Mouse (Mus musculus) kidney, embryonic 14.5 days (tissue): ENCODE results near the gene Hand2. TPM values are rescaled to one million over a fixed set of nuclear protein-coding genes. Genes with fewer than 3 reads are reported as not detected.

Experiments
- ATAC-seq: fragments of 200-750 bp; cut with Nextera tagmentation; 2 replicates; pipeline ENCODE4 v1.8.0; 2017; ENCODE audit warnings: moderate number of reproducible peaks, mild to moderate bottlenecking, moderate TSS enrichment, moderate library complexity; ENCODE audit not compliant: low FRiP score, low TSS enrichment
- H3K27ac ChIP-seq: fragments of 300-500 bp; sonication (generic); 2 replicates; pipeline ENCODE4 v1.5.1; 2014; ENCODE audit warnings: low read depth, mild to moderate bottlenecking, low read length, moderate library complexity, mixed read lengths
- H3K27me3 ChIP-seq: fragments of 300-500 bp; sonication (generic); 2 replicates; pipeline ENCODE4 v1.6.1; 2014; ENCODE audit warnings: mild to moderate bottlenecking, low read length; ENCODE audit not compliant: control insufficient read depth, insufficient read depth
- H3K36me3 ChIP-seq: fragments of 300-500 bp; sonication (generic); 2 replicates; pipeline ENCODE4 v1.6.1; 2014; ENCODE audit warnings: low read length, mixed read lengths; ENCODE audit not compliant: control insufficient read depth, insufficient read depth
- H3K4me1 ChIP-seq: fragments of 300-500 bp; sonication (generic); 2 replicates; pipeline ENCODE4 v1.6.1; 2014; ENCODE audit warnings: low read length, mixed read lengths; ENCODE audit not compliant: control insufficient read depth, insufficient read depth
- H3K4me2 ChIP-seq: fragments of 300-500 bp; sonication (generic); replicated peaks from 2 replicates; pipeline ENCODE4 v1.6.1; 2014; ENCODE audit warnings: low read depth, mild to moderate bottlenecking, low read length
- H3K4me3 ChIP-seq: fragments of 300-500 bp; sonication (generic); 2 replicates; pipeline ENCODE4 v1.5.1; 2014; ENCODE audit warnings: mild to moderate bottlenecking, low read length
- H3K9ac ChIP-seq: fragments of 300-500 bp; sonication (generic); 2 replicates; pipeline ENCODE4 v1.6.1; 2014; ENCODE audit warnings: low read depth, mild to moderate bottlenecking, low read length, moderate library complexity
- H3K9me3 ChIP-seq: fragments of 300-500 bp; sonication (generic); 2 replicates; pipeline ENCODE4 v1.6.1; 2016; ENCODE audit warnings: low read length; ENCODE audit not compliant: control insufficient read depth
- WGBS: fragments of 180-500 bp; shearing (Covaris S2); extraction: QIAGEN DNeasy Blood & Tissue Kit; methylation state at CpG from one replicate; pipeline ENCODE4 v1.1.7; 2014; 5-methylcytosine and 5-hydroxymethylcytosine counted together
- polyA plus RNA-seq: library from polyadenylated mRNA; unstranded; fragments of >200 nt; fragmentation: Nextera tagmentation; extraction: Ambion mirVana; gene quantifications from 2 replicates; pipeline ENCODE4 v1.2.1, GENCODE M21; 2014

Hand2 gene
- not detected in 2 replicates for polyA plus RNA-seq

DNA sequence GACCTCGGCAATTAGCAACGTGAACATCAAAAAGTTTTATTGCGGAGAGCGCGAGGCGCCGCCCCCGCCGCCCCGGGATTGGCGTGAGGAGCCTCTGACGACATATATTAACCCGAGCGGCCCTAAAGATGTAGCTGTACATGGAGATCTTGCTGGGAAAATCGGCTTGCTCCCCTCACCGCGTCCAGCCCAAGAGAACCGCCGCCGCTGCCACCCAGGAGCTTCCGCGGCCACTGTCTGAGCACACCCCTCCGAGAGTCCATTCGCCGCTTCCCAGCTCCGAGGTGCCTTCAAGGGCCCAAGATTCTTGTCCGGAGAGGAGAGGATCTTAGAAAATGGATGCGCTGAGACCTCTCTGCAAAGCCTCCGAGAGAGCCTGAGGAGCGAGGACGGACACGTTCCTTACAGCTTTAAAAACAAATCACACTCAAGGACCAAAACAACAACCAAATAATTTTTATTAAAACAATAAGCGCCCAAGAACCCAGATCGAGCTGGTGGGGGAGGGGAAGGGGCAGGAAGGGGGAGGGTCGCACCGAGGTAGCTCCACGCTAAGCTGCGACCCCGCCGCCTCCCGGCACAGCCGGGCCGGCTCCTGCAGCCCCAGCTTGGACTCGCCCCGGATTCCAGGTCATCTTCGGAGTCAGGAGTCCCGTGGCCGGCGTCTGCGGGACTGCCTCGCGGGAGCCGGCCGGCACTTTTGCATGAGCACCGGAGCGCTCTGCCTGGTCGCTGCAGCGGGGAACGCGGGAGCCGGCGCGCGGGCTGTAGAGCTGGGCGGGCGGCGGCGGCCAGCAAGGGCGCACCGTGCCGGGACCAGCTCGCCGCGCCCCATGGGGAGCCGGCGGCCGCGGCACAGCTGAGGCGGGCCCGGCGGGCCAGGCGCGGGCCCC, at the start of gene Hand2:
Gene Hand2, plus strand, starts transcription at position 133 of the 893 bp plus-strand sequence.
- peak within 1 kb of the TSS; percentile 56 for H3K4me2 ChIP-seq
- H3K4me1 ChIP-seq: 0 out of 2 replicates have a peak, but pooled peaks cover 7% of the 10 kb centered on the region
- H3K36me3 ChIP-seq: no peaks in the 10 kb centered on the region
- ATAC-seq: peak; percentile 55
- H3K9me3 ChIP-seq: no peaks in the 10 kb centered on the region
- H3K4me3 ChIP-seq: peak within 1 kb of the TSS; percentile 40
- H3K9ac ChIP-seq: peak within 1 kb of the TSS; percentile 42; the same call in 1 of the 2 replicates
- WGBS: under 1% methylated on average over 63 of the region's 83 CpGs
- no peak within 1 kb of the TSS; the same call in 1 of the 2 replicates for H3K27ac ChIP-seq
- peaks cover 88% of the 10 kb centered on the region for H3K27me3 ChIP-seq

DNA sequence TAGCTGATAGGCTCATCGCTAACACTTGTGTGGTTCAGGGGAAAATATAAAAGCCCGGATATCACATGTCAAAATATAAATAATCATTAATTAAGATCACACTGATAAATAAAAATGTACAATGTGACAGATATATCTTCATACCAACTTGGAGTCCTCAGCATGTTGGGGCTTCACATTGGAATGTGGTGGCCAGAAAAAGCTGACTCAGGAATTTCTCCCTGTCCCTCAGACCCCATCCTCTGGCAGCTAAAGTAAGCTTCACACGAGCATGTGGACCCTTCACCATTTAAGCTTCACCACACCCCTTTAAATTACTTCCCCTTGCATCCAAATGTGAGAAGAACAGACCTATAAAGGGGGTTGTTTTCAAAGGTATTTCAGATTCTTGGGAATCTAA, 47.7 kb upstream of the Hand2 start:
- no peaks in the 10 kb centered on the region for H3K9me3 ChIP-seq
- no peaks in the 10 kb centered on the region for H3K36me3 ChIP-seq
- H3K9ac ChIP-seq: no peak overlapping the region
- no peaks in the 10 kb centered on the region for H3K27me3 ChIP-seq
- no peaks in the 10 kb centered on the region for H3K4me1 ChIP-seq
- no peak for ATAC-seq
- H3K4me3 ChIP-seq: no peak overlapping the region
- H3K27ac ChIP-seq: no peak overlapping the region
- H3K4me2 ChIP-seq: no peak overlapping the region
- 70% methylated on average over 3 of the region's 3 CpGs for WGBS

GRCm38 (mm10) chr8:57293441-57293840, 27.3 kb upstream of the Hand2 start:
- ATAC-seq: no peak
- Histone ChIP-seq H3K27me3 (no peaks in the 10 kb centered on the region), H3K4me1 (no peaks in the 10 kb centered on the region), H3K27ac (no peak overlapping the region), H3K9ac (no peak overlapping the region), H3K9me3 (no peaks in the 10 kb centered on the region), H3K4me3 (no peak overlapping the region), H3K36me3 (no peaks in the 10 kb centered on the region), H3K4me2 (no peak overlapping the region)
- 76% methylated on average over 4 of the region's 4 CpGs for WGBS

DNA sequence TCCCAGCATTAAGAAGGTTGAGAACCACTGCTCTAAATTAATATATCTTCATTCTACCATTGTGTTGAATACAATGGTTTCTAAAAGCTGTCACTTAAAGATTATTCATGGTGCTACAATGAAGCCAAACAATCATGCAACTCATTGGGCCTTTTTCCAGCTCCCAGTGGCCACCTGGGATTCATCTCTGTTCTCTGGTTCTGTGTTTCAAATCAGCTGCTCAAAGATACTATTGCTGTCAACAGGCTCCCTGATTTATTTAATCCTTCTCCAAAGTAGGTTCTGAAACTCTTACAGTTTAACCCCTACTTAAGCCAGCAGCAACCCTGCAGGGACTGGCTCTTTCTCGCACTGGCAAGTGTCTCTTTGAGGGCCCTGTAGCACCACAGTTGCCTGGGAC, 17.3 kb upstream of the Hand2 start:
- no peaks in the 10 kb centered on the region for H3K4me1 ChIP-seq
- H3K4me2 ChIP-seq: no peak overlapping the region
- no peak overlapping the region for H3K27ac ChIP-seq
- no peak overlapping the region for H3K9ac ChIP-seq
- H3K9me3 ChIP-seq: no peaks in the 10 kb centered on the region
- 73% methylated on average over 1 of the region's 1 CpGs for WGBS
- no peaks in the 10 kb centered on the region for H3K36me3 ChIP-seq
- no peak overlapping the region for H3K4me3 ChIP-seq
- ATAC-seq: no peak
- peaks cover 18% of the 10 kb centered on the region for H3K27me3 ChIP-seq

- 53% methylated on average over 11 of the region's 11 CpGs for WGBS
- no peak for ATAC-seq
Observed at GRCm38 (mm10) chr8:57304944-57305343, 15.8 kb upstream of the Hand2 start.

DNA sequence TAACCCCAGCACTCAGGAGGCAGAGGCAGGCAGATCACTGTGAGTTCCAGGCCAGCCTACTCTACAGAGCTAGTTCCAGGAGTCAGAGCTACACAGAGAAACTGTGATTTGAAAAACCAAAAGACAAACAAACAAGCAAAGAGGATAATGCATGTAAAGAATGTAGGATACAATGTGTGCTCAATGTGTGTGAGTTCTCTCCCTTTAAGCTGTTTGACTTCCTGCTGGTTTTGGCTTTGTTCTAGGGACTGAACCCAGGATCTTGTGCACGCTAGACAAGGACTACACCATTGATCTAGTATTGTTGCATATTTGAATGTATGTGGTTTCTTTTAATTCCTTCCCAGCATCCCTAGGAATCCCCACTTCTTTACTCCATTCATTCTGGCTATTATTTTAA, 14.3 kb upstream of the Hand2 start:
- Histone ChIP-seq H3K4me3 (no peak overlapping the region), H3K9me3 (no peaks in the 10 kb centered on the region), H3K9ac (no peak overlapping the region), H3K4me2 (no peak overlapping the region), H3K27me3 (peaks cover 33% of the 10 kb centered on the region), H3K27ac (no peak overlapping the region), H3K4me1 (no peaks in the 10 kb centered on the region), H3K36me3 (no peaks in the 10 kb centered on the region)
- ATAC-seq: no peak
- WGBS: 66% methylated on average over 1 of the region's 1 CpGs

More at GRCm38 (mm10) chr8:57304944-57305343, 15.8 kb upstream of the Hand2 start:
- Histone ChIP-seq H3K9me3 (no peaks in the 10 kb centered on the region), H3K4me2 (no peak overlapping the region), H3K4me3 (no peak overlapping the region), H3K9ac (no peak overlapping the region), H3K27me3 (peaks cover 20% of the 10 kb centered on the region), H3K27ac (no peak overlapping the region), H3K36me3 (no peaks in the 10 kb centered on the region), H3K4me1 (no peaks in the 10 kb centered on the region)

DNA sequence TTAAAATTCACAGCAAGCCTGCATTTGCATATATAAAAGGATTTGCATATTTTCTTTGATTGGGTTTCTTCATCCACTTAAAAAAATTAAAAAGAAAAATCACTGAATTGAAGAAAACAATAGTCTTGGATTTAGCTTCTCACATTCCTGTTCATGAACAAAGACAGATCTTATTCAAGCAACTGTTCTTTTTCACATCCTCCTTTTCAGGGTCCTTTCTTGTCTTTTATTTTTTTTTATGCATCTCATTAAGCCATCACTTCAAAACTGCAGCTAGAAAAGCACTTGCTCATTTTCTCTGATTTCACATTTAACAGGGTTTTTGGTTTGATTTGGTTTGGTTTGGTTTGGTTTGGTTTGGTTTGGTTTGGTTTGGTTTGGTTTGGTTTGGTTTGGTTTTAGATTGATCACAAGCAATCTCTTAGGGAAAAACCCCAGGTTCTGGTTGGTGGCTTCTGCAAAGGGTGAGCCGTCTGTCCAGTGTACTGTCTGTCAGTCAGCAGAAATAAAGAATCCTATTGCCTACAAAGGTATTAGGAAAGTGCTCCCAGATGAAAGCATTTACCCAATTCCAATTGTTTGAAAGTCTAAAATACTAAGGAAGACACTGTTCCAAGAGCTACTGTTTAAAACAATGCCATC, 10.8 kb upstream of the Hand2 start:
- Histone ChIP-seq H3K27ac (no peak overlapping the region), H3K9ac (no peak overlapping the region), H3K4me1 (no peaks in the 10 kb centered on the region), H3K4me3 (no peak overlapping the region), H3K36me3 (no peaks in the 10 kb centered on the region), H3K9me3 (no peaks in the 10 kb centered on the region), H3K4me2 (no peak overlapping the region), H3K27me3 (peaks cover 64% of the 10 kb centered on the region)
- 10% methylated on average over 1 of the region's 1 CpGs for WGBS
- ATAC-seq: no peak

- Histone ChIP-seq H3K4me2 (peak overlapping the region; percentile 29), H3K36me3 (no peaks in the 10 kb centered on the region), H3K9ac (no peak overlapping the region), H3K27ac (no peak overlapping the region), H3K27me3 (peaks cover 80% of the 10 kb centered on the region), H3K4me1 (no peaks in the 10 kb centered on the region), H3K4me3 (peak overlapping the region; percentile 22), H3K9me3 (no peaks in the 10 kb centered on the region)
- 0 out of 2 replicates have a peak, but pooled peaks have one; percentile 43 for ATAC-seq
- 1% methylated on average over 30 of the region's 30 CpGs for WGBS
Observed at GRCm38 (mm10) chr8:57312031-57312981, 8.5 kb upstream of the Hand2 start.
